Mouse (Mus musculus) small intestine, adult 2 months (tissue): ENCODE results near the gene Flcn.

ENCODE experiments used
- CTCF ChIP-seq: fragments of 200-500 bp; IDR thresholded peaks from 2 replicates; pipeline ENCODE4 v1.5.1; 2012; ENCODE audit warnings: low read depth, mild to moderate bottlenecking, control low read depth, inconsistent platforms, low read length, moderate library complexity, mixed read lengths; ENCODE audit not compliant: insufficient replicate concordance, insufficient read length; ENCODE audit errors: extremely low read depth
- POLR2A ChIP-seq: fragments of 200-500 bp; IDR thresholded peaks from 2 replicates; pipeline ENCODE4 v1.6.1; 2012; ENCODE audit warnings: low read depth, mild to moderate bottlenecking, control low read depth, inconsistent platforms, low read length, moderate library complexity

GRCm38 (mm10) chr11:59810480-59811158 is 803 bp upstream of the Flcn start:
- no peak for TF ChIP-seq CTCF
- TF ChIP-seq POLR2A: no peak
